Mouse (Mus musculus) ES-Bruce4 (cell line): ENCODE measurements around the gene Agbl5. TPM values are rescaled to one million over a fixed set of nuclear protein-coding genes. Genes with fewer than 3 reads are reported as not detected.

Experiments used
- H3K27ac ChIP-seq: 2 replicates; pipeline ENCODE4 v1.5.1; 2012; ENCODE audit warnings: low read length, inconsistent platforms; ENCODE audit not compliant: insufficient read depth
- H3K27me3 ChIP-seq: 2 replicates; pipeline ENCODE4 v1.6.1; 2012; ENCODE audit warnings: mild to moderate bottlenecking, low read length, inconsistent platforms; ENCODE audit not compliant: control insufficient read depth, poor library complexity, insufficient read depth, severe bottlenecking
- H3K36me3 ChIP-seq: 2 replicates; pipeline ENCODE4 v1.6.1; 2012; ENCODE audit warnings: inconsistent platforms, mild to moderate bottlenecking, low read length, moderate library complexity; ENCODE audit not compliant: control insufficient read depth, poor library complexity, insufficient read depth, severe bottlenecking
- H3K4me1 ChIP-seq: one replicate; pipeline ENCODE4 v1.8.1; 2011; ENCODE audit warnings: low read length; ENCODE audit not compliant: control insufficient read depth, insufficient read depth
- H3K4me3 ChIP-seq: 2 replicates; pipeline ENCODE4 v1.5.1; 2011; ENCODE audit warnings: low read depth, mild to moderate bottlenecking, low read length
- H3K9ac ChIP-seq: 2 replicates; pipeline ENCODE4 v1.6.1; 2012; ENCODE audit warnings: low read depth, mild to moderate bottlenecking, inconsistent platforms; ENCODE audit not compliant: poor library complexity, severe bottlenecking
- H3K9me3 ChIP-seq: replicated peaks from 2 replicates; pipeline ENCODE4 v1.6.1; 2012; ENCODE audit warnings: mild to moderate bottlenecking, low read length, inconsistent platforms; ENCODE audit not compliant: control insufficient read depth, poor library complexity, insufficient read depth, severe bottlenecking
- CTCF ChIP-seq: IDR thresholded peaks from one replicate; pipeline ENCODE4 v1.8.1; 2011; ENCODE audit warnings: low read depth, low read length
- EP300 ChIP-seq: IDR thresholded peaks from 2 replicates; pipeline ENCODE4 v1.6.1; 2011; ENCODE audit warnings: low read depth, low read length; ENCODE audit not compliant: insufficient read depth
- POLR2A ChIP-seq: IDR thresholded peaks from one replicate; pipeline ENCODE4 v1.8.1; 2011; ENCODE audit warnings: low read length; ENCODE audit not compliant: insufficient read depth
- polyA plus RNA-seq: library from polyadenylated mRNA; stranded (reverse); fragments of >200 nt; gene quantifications from 2 replicates; pipeline ENCODE4 v1.2.4, GENCODE M21; 2011; ENCODE audit warnings: low read depth; ENCODE audit not compliant: missing spikeins, insufficient read depth, insufficient read length

The Agbl5 gene
- polyA plus RNA-seq, 1 experiment, result 22.0 TPM

GRCm38 (mm10) chr5:30943004-30943403, 54.5 kb downstream of the Agbl5 start:
- no peaks in the 10 kb centered on the region for H3K9me3 ChIP-seq

GRCm38 (mm10) chr5:30944344-30944743, 55.9 kb downstream of the Agbl5 start:
- no peaks in the 10 kb centered on the region for H3K4me1 ChIP-seq
- no peak overlapping the region for H3K27ac ChIP-seq
- peak overlapping the region; percentile 87; the same call in 1 of the 2 replicates for H3K9ac ChIP-seq
- no peaks in the 10 kb centered on the region for H3K9me3 ChIP-seq
- H3K27me3 ChIP-seq, result no peaks in the 10 kb centered on the region
- H3K36me3 ChIP-seq, result no peaks in the 10 kb centered on the region
- no peak for TF ChIP-seq CTCF
- TF ChIP-seq EP300, result no peak
- H3K4me3 ChIP-seq, result no peak overlapping the region

More at GRCm38 (mm10) chr5:30943004-30943403, 54.5 kb downstream of the Agbl5 start:
- Histone ChIP-seq H3K4me3 (no peak overlapping the region), H3K36me3 (no peaks in the 10 kb centered on the region), H3K4me1 (no peaks in the 10 kb centered on the region), H3K27me3 (no peaks in the 10 kb centered on the region), H3K27ac (no peak overlapping the region), H3K9ac (no peak overlapping the region)
- peak; percentile 54 for TF ChIP-seq CTCF
- TF ChIP-seq EP300, result no peak

GRCm38 (mm10) chr5:30944956-30945781, 56.7 kb downstream of the Agbl5 start, which contains the start of gene Cgref1:
TSS of gene Cgref1 (minus strand) at chr5:30945591.
- Histone ChIP-seq H3K4me3 (peak within 1 kb of the TSS; percentile 60), H3K36me3 (no peaks in the 10 kb centered on the region), H3K4me1 (no peaks in the 10 kb centered on the region), H3K27me3 (no peaks in the 10 kb centered on the region), H3K27ac (no peak within 1 kb of the TSS), H3K9me3 (no peaks in the 10 kb centered on the region), H3K9ac (peak within 1 kb of the TSS; percentile 87)
- no peak for TF ChIP-seq EP300
- TF ChIP-seq CTCF, result peak; percentile 75
- peak; percentile 14 for TF ChIP-seq POLR2A

- Histone ChIP-seq H3K27ac (no peak overlapping the region), H3K36me3 (no peaks in the 10 kb centered on the region; the same call in 1 of the 2 replicates), H3K27me3 (no peaks in the 10 kb centered on the region), H3K9me3 (no peaks in the 10 kb centered on the region), H3K9ac (no peak overlapping the region), H3K4me3 (no peak overlapping the region), H3K4me1 (no peaks in the 10 kb centered on the region)
- TF ChIP-seq CTCF (no peak), EP300 (no peak), POLR2A (no peak)
Observed at GRCm38 (mm10) chr5:30948620-30949019, 60.1 kb downstream of the Agbl5 start.

GRCm38 (mm10) chr5:30949654-30950326, 61.3 kb downstream of the Agbl5 start:
- Histone ChIP-seq H3K36me3 (peaks cover 6% of the 10 kb centered on the region), H3K4me1 (no peaks in the 10 kb centered on the region), H3K4me3 (peak overlapping the region; percentile 96), H3K27ac (no peak overlapping the region), H3K9ac (peak overlapping the region; percentile 58), H3K9me3 (no peaks in the 10 kb centered on the region), H3K27me3 (no peaks in the 10 kb centered on the region)
- TF ChIP-seq EP300 (no peak), CTCF (no peak), POLR2A (peak; percentile 87)

- peak overlapping the region; percentile 58 for H3K9ac ChIP-seq
- H3K4me3 ChIP-seq, result peak overlapping the region; percentile 96
Observed at GRCm38 (mm10) chr5:30950451-30950850, 62.0 kb downstream of the Agbl5 start.

More at GRCm38 (mm10) chr5:30950451-30950850, 62.0 kb downstream of the Agbl5 start:
- Histone ChIP-seq H3K4me1 (no peaks in the 10 kb centered on the region), H3K9me3 (no peaks in the 10 kb centered on the region), H3K27me3 (no peaks in the 10 kb centered on the region), H3K27ac (no peak overlapping the region), H3K36me3 (peaks cover 13% of the 10 kb centered on the region)
- TF ChIP-seq POLR2A (no peak), CTCF (no peak), EP300 (no peak)
